Mouse (Mus musculus): Measurements from ENCODE around the gene Olfr480.

GRCm38 (mm10) chr7:108033889-108034288 lies 33.3 kb downstream of the Olfr480 start, which contains the start of gene Olfr478:
- TF ChIP-seq CTCF (IDR thresholded peaks at IDR 0.05) (no peak), POLR2A (IDR thresholded peaks at IDR 0.05; ENCODE audit: insufficient read depth, low read depth, low read length) (no peak), EP300 (IDR thresholded peaks at IDR 0.05; ENCODE audit: insufficient read depth, low read depth, low read length) (no peak)

Data from heart, adult 2 months (tissue).